Mouse (Mus musculus): ENCODE measurements at regions not wholly inside any gene's neighbourhood (a gene's known extent, or its start where the extent isn't known, plus 50 kb on each side); places are given as distances from the start of the nearest gene placed in this dataset.

GRCm38 (mm10) chr10:126182386-126182785 is 216.4 kb downstream of the Lrig3 start:
- no peak for DNase-seq

DNA sequence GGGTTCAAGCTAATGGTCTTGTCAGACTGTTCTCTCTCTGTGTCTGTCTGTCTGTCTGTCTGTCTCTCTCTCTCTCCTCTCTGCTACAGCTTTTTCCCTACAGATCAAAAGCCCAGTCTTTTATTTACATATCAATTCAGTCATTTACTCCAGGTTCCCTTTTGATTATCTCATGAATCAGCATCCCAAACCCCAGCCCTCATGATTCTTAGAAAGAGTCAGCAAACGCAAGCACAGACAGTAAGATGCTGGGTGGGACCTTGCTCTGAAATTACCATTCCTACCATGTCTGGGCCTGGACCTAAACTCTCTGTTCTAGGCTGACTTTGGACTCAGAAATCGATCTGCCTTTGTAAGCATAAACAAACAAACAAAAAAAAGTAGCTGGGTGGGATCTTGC is 218.0 kb downstream of the Lrig3 start:
- DNase-seq, result no peak

- DNase-seq, result no peak
Measured at GRCm38 (mm10) chr10:126185410-126185809, 219.4 kb downstream of the Lrig3 start.

GRCm38 (mm10) chr10:126186086-126186485 is 220.1 kb downstream of the Lrig3 start:
- no peak for DNase-seq

GRCm38 (mm10) chr10:126189001-126189400 is 223.0 kb downstream of the Lrig3 start:
- no peak for DNase-seq
